Mouse (Mus musculus) limb, embryonic 11.5 days (tissue): ENCODE measurements at regions not wholly inside any gene's neighbourhood (a gene's known extent, or its start where the extent isn't known, plus 50 kb on each side); places are given as distances from the start of the nearest gene placed in this dataset.

Experiments used
- ATAC-seq: fragments of 200-750 bp; cut with Nextera tagmentation; 2 replicates; pipeline ENCODE4 v1.8.0; 2017; ENCODE audit warnings: low read depth; ENCODE audit not compliant: insufficient number of reproducible peaks, low FRiP score, low TSS enrichment
- DNase-seq: peaks from one replicate; pipeline ENCODE4 v3.0.0-alpha.2; 2015; ENCODE audit warnings: low spot score
- H3K27ac ChIP-seq: fragments of 300-500 bp; sonication (generic); replicated peaks from 2 replicates; pipeline ENCODE4 v1.5.1; 2014; ENCODE audit warnings: low read depth, mild to moderate bottlenecking, low read length
- H3K27me3 ChIP-seq: fragments of 300-500 bp; sonication (generic); 2 replicates; pipeline ENCODE4 v1.6.1; 2014; ENCODE audit warnings: mild to moderate bottlenecking, low read length, mixed read lengths; ENCODE audit not compliant: control insufficient read depth, insufficient read depth
- H3K36me3 ChIP-seq: fragments of 300-500 bp; sonication (generic); 2 replicates; pipeline ENCODE4 v1.6.1; 2014; ENCODE audit warnings: mild to moderate bottlenecking, low read length, moderate library complexity, mixed read lengths; ENCODE audit not compliant: control insufficient read depth, insufficient read depth
- H3K4me1 ChIP-seq: fragments of 300-500 bp; sonication (generic); 2 replicates; pipeline ENCODE4 v1.6.1; 2014; ENCODE audit warnings: low read length, mixed read lengths; ENCODE audit not compliant: control insufficient read depth, insufficient read depth
- H3K4me2 ChIP-seq: fragments of 300-500 bp; sonication (generic); 2 replicates; pipeline ENCODE4 v1.6.1; 2014; ENCODE audit warnings: low read depth, mild to moderate bottlenecking, moderate library complexity; ENCODE audit not compliant: severe bottlenecking
- H3K4me3 ChIP-seq: fragments of 300-500 bp; sonication (generic); 2 replicates; pipeline ENCODE4 v1.5.1; 2014; ENCODE audit warnings: low read depth, low read length
- H3K9ac ChIP-seq: fragments of 300-500 bp; sonication (generic); 2 replicates; pipeline ENCODE4 v1.6.1; 2014; ENCODE audit warnings: mild to moderate bottlenecking, low read length
- H3K9me3 ChIP-seq: fragments of 300-500 bp; sonication (generic); 2 replicates; pipeline ENCODE4 v1.6.1; 2016; ENCODE audit warnings: low read length; ENCODE audit not compliant: control insufficient read depth
- WGBS: fragments of 180-500 bp; shearing (Covaris S2); extraction: QIAGEN DNeasy Blood & Tissue Kit; methylation state at CpG from one replicate; pipeline ENCODE4 v1.1.7; 2014; 5-methylcytosine and 5-hydroxymethylcytosine counted together

DNA sequence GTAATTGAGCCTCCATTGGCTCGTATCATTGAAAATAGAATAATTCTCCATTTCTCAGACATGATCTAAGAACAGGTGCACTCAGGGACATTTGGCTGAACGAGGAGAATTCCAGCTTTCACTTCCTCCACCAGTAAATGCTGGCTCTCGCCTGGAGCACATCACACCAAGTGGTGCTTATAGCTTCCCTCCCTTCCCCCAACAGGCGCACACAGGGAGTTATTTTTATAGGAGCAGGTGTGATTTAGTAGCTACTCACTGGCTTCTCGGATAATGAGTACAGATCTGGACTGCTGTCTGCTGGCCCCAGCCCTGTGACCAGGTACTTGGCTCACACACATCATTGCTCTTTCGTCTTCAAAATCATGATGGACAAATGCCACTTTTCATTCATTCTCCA, 456.2 kb downstream of the Fut8 start:
- 28% methylated on average over 6 of the region's 6 CpGs for WGBS
- H3K4me2 ChIP-seq = no peak overlapping the region
- no peak overlapping the region for H3K27ac ChIP-seq
- H3K4me1 ChIP-seq = no peaks in the 10 kb centered on the region
- H3K9ac ChIP-seq = no peak overlapping the region
- no peaks in the 10 kb centered on the region for H3K9me3 ChIP-seq
- no peak overlapping the region for H3K4me3 ChIP-seq
- H3K27me3 ChIP-seq = no peaks in the 10 kb centered on the region
- DNase-seq (peak; percentile 54), ATAC-seq (0 out of 2 replicates have a peak, but pooled peaks have one; percentile 60)
- H3K36me3 ChIP-seq = no peaks in the 10 kb centered on the region

GRCm38 (mm10) chr12:77696039-77696631, 458.2 kb downstream of the Fut8 start:
- ATAC-seq (no peak), DNase-seq (no peak)
- no peak overlapping the region for H3K4me3 ChIP-seq
- H3K4me2 ChIP-seq = no peak overlapping the region
- H3K36me3 ChIP-seq = no peaks in the 10 kb centered on the region
- WGBS = 85% methylated on average over 8 of the region's 8 CpGs
- H3K9me3 ChIP-seq = no peaks in the 10 kb centered on the region
- H3K9ac ChIP-seq = no peak overlapping the region
- H3K4me1 ChIP-seq = no peaks in the 10 kb centered on the region
- H3K27ac ChIP-seq = no peak overlapping the region
- H3K27me3 ChIP-seq = no peaks in the 10 kb centered on the region

DNA sequence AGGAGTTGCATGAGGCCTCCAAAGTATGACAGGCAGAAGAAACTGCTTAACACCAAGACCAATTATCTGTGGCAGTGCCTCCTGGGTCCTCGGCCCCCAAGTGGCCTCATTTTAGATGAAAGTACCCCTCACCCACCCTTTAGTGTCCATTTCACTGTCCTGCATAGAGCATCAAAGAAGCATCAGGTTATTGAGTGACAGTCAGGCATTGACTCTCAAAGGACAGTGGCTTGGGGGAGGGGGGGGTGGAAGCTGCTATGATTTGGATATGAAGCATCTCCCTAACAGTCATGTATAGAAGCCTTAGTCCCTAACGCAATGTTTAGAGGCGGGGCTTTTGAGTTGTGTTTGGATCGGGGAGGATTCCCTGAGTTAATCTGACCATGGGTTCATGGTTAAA, 458.7 kb downstream of the Fut8 start:
- ATAC-seq (no peak), DNase-seq (no peak)
- H3K36me3 ChIP-seq = no peaks in the 10 kb centered on the region
- H3K4me2 ChIP-seq = no peak overlapping the region
- no peaks in the 10 kb centered on the region for H3K27me3 ChIP-seq
- no peak overlapping the region for H3K9ac ChIP-seq
- no peaks in the 10 kb centered on the region for H3K9me3 ChIP-seq
- H3K27ac ChIP-seq = no peak overlapping the region
- WGBS = 96% methylated on average over 4 of the region's 4 CpGs
- no peak overlapping the region for H3K4me3 ChIP-seq
- no peaks in the 10 kb centered on the region for H3K4me1 ChIP-seq

DNA sequence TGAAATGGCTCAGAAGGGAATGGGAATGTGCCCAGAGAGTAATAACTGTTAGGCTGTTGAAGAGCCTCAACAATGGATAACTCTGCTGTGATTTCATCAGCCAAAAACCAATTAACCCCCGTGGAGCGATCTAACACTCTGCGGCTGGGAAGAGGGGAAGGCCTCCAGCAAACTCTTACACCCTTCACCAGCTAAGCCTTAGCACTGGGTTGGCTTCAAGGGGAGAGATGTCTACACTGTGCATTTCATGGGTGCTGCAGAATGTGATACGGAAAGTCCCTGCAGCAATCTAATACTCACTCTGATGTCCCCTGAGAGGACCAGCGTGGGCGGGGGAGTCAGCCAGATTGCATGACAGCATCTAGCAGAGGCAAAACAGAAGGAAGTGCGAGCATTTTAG, 460.2 kb downstream of the Fut8 start:
- Histone ChIP-seq H3K36me3 (no peaks in the 10 kb centered on the region), H3K27me3 (no peaks in the 10 kb centered on the region), H3K27ac (no peak overlapping the region), H3K4me3 (no peak overlapping the region), H3K9ac (no peak overlapping the region), H3K9me3 (no peaks in the 10 kb centered on the region), H3K4me1 (no peaks in the 10 kb centered on the region), H3K4me2 (no peak overlapping the region)
- no peak for ATAC-seq
- no peak for DNase-seq
- 84% methylated on average over 7 of the region's 7 CpGs for WGBS

GRCm38 (mm10) chr12:77699896-77700605, 462.1 kb downstream of the Fut8 start:
- no peaks in the 10 kb centered on the region for H3K36me3 ChIP-seq
- no peaks in the 10 kb centered on the region for H3K4me1 ChIP-seq
- DNase-seq (no peak), ATAC-seq (no peak)
- no peaks in the 10 kb centered on the region for H3K9me3 ChIP-seq
- no peak overlapping the region for H3K27ac ChIP-seq
- WGBS = 39% methylated on average over 2 of the region's 2 CpGs
- H3K4me2 ChIP-seq = no peak overlapping the region
- no peaks in the 10 kb centered on the region for H3K27me3 ChIP-seq
- H3K9ac ChIP-seq = no peak overlapping the region
- no peak overlapping the region for H3K4me3 ChIP-seq

DNA sequence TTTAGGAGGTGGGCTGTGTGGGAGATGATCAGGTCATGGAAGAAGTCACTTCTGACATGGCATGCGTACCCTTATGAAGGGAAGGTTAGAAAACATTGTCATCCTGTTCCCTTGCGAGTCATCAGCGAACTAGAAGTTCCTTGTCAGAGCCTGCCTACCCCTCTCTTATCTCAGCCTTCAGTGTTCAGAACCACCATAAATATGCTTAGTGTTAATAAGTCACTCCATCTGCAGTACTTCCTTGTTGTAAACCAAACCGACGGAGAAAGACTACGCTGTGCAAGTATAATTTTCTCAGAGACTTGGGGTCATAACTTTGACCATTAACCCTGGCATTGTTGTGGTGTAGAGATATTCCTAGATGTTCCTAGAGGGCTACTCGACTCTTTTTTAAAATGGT, 477.6 kb downstream of the Fut8 start:
- Histone ChIP-seq H3K27me3 (no peaks in the 10 kb centered on the region), H3K4me1 (0 out of 2 replicates have a peak, but pooled peaks cover 2% of the 10 kb centered on the region), H3K9me3 (no peaks in the 10 kb centered on the region), H3K9ac (no peak overlapping the region), H3K36me3 (no peaks in the 10 kb centered on the region), H3K4me2 (no peak overlapping the region), H3K27ac (no peak overlapping the region), H3K4me3 (no peak overlapping the region)
- ATAC-seq (no peak), DNase-seq (no peak)
- whole genome bisulfite sequencing = 77% methylated on average over 7 of the region's 7 CpGs

DNA sequence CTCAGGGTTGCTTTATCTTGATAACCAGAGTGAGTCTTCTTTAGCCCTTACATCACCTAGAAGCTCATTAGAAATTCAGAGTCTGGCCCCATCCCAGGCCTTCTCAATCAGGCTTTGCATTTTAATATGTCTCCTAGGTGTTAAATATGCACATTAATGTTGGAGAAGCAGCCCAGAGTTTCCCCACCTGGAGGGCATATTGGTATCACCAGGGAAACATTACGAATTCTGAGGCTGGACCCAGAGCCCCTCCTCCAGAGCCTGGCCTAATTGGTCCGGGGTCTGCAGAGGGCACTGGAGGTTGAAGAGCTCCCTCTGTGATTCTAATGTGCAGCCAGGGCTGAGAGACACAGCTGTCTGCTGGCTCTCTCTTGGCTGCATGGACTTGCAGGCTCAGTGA, 478.1 kb downstream of the Fut8 start:
- H3K27me3 ChIP-seq = no peaks in the 10 kb centered on the region
- H3K4me2 ChIP-seq = no peak overlapping the region
- 8% methylated on average over 2 of the region's 2 CpGs for WGBS
- no peak overlapping the region for H3K4me3 ChIP-seq
- DNase-seq (no peak), ATAC-seq (no peak)
- no peaks in the 10 kb centered on the region for H3K9me3 ChIP-seq
- 0 out of 2 replicates have a peak, but pooled peaks cover 2% of the 10 kb centered on the region for H3K4me1 ChIP-seq
- H3K36me3 ChIP-seq = no peaks in the 10 kb centered on the region
- H3K27ac ChIP-seq = no peak overlapping the region
- no peak overlapping the region for H3K9ac ChIP-seq

GRCm38 (mm10) chr12:77727766-77728165, 466.3 kb upstream of the Gm6657 start:
- Histone ChIP-seq H3K4me3 (no peak overlapping the region), H3K27ac (no peak overlapping the region), H3K27me3 (no peaks in the 10 kb centered on the region), H3K9ac (no peak overlapping the region), H3K9me3 (no peaks in the 10 kb centered on the region), H3K4me2 (no peak overlapping the region), H3K4me1 (no peaks in the 10 kb centered on the region), H3K36me3 (no peaks in the 10 kb centered on the region)
- WGBS = 84% methylated on average over 4 of the region's 4 CpGs
- ATAC-seq = no peak
- DNase-seq = no peak
